Mouse (Mus musculus): ENCODE data around the gene Acoxl. TPM values are rescaled to one million over a fixed set of nuclear protein-coding genes. Genes with fewer than 3 reads are reported as not detected.
A peak's percentile ranks its signal among the peaks of the same experiment; 100 is the strongest.

The Acoxl gene
- not detected in 2 replicates for polyA plus RNA-seq (2015; fragmentation: Nextera tagmentation; extraction: Ambion mirVana)

DNA sequence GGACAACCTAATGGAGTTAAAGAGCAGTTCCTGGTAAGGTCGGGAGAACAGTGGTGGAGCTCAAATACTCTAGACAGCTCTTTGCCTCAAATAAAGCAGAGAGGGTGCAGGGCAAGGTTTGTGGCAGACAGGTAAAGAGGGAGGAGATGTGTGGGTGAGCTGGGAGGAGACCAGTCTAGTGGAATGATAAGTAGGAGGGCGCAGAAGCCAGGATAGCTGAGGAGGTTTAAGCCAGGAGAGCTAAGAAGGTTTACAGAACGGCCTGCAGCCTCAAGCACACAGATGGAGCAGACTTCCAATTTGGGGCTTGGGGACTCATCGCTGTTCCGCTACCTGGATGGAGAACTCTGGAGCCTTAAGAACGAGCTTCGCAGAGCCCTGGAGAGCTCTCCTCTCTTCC, at the start of gene Acoxl:
Acoxl (plus strand) TSS at position 301 of the 400 bp plus-strand sequence.
- H3K27ac ChIP-seq = no peak within 1 kb of the TSS
- whole genome bisulfite sequencing = 66% methylated on average over 7 of the region's 7 CpGs

DNA sequence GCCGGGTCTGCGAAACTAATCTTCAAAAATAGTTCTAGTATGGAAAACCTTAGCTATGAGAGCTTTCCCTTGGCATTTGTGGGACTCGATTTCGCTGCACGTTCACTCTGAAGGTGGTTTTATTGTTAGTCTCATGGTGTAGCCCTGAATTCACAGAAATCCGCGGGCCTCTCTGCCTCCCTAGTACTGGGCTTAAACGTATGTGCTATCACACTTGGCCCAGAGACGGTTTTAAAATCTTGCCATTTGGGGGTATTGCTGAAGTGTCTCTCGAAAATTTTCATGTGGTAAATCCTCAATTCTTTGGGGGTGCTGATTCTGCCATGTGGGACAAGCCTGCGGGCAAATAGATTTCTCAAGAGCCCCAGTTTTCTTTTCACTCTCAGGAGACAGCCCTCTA, 49.5 kb upstream of the Acoxl start:
- peak overlapping the region; percentile 76 for H3K4me3 ChIP-seq
- 3% methylated on average over 11 of the region's 11 CpGs for WGBS
- H3K27me3 ChIP-seq = no peaks in the 10 kb centered on the region
- peak overlapping the region; percentile 54; the same call in 1 of the 2 replicates for H3K27ac ChIP-seq
- peaks cover 32% of the 10 kb centered on the region for H3K4me1 ChIP-seq
- no peaks in the 10 kb centered on the region for H3K36me3 ChIP-seq (ENCODE audit: poor library complexity, severe bottlenecking)
- no peaks in the 10 kb centered on the region for H3K9me3 ChIP-seq (replicated peaks)
- H3K9ac ChIP-seq = peak overlapping the region; percentile 82
- peak overlapping the region; percentile 70 for H3K4me2 ChIP-seq
- no peak for ATAC-seq

More for the DNA sequence above, at the start of gene Acoxl:
- Histone ChIP-seq H3K4me1 (no peaks in the 10 kb centered on the region), H3K4me2 (no peak within 1 kb of the TSS), H3K9ac (no peak within 1 kb of the TSS), H3K9me3 (replicated peaks) (no peaks in the 10 kb centered on the region), H3K27me3 (peaks cover 41% of the 10 kb centered on the region), H3K36me3 (ENCODE audit: poor library complexity, severe bottlenecking) (no peaks in the 10 kb centered on the region), H3K4me3 (no peak within 1 kb of the TSS)
- ATAC-seq = no peak

DNA sequence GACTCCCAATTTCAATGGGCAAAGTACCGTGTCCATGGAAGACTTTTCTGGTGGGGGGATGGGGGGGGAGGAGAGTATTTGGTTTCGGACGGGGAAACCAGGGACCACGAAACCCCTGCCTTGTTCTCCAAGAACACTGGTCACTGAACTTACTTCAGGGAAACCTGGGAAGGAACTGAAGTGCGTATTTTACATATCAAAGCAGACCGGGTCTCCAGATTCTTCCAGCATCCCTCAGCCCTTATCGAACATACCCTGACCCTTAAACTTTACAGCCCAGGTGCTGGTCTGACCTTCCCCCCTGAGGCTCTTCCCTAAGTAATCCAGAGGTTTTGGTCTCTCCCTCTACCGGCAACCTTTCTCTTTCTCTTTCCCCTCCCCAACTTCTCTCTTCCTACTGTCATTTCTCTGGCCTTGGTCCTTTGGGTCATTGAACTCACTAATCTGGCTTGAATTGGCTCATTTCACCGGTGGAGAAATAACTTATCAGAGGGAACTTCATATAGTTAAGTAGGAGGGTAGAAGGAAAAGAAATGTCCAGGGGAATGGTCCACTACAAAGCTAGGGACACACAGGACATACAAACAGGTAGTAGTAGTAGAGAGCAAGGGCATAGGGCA, 48.9 kb upstream of the Acoxl start:
- 16% methylated on average over 9 of the region's 9 CpGs for WGBS
- no peaks in the 10 kb centered on the region for H3K27me3 ChIP-seq
- peaks cover 32% of the 10 kb centered on the region for H3K4me1 ChIP-seq
- peak overlapping the region; percentile 70 for H3K4me2 ChIP-seq
- H3K4me3 ChIP-seq = peak overlapping the region; percentile 76
- no peaks in the 10 kb centered on the region for H3K9me3 ChIP-seq (replicated peaks)
- ATAC-seq = no peak
- H3K36me3 ChIP-seq (ENCODE audit: poor library complexity, severe bottlenecking) = no peaks in the 10 kb centered on the region
- H3K9ac ChIP-seq = peak overlapping the region; percentile 82
- no peak overlapping the region for H3K27ac ChIP-seq

DNA sequence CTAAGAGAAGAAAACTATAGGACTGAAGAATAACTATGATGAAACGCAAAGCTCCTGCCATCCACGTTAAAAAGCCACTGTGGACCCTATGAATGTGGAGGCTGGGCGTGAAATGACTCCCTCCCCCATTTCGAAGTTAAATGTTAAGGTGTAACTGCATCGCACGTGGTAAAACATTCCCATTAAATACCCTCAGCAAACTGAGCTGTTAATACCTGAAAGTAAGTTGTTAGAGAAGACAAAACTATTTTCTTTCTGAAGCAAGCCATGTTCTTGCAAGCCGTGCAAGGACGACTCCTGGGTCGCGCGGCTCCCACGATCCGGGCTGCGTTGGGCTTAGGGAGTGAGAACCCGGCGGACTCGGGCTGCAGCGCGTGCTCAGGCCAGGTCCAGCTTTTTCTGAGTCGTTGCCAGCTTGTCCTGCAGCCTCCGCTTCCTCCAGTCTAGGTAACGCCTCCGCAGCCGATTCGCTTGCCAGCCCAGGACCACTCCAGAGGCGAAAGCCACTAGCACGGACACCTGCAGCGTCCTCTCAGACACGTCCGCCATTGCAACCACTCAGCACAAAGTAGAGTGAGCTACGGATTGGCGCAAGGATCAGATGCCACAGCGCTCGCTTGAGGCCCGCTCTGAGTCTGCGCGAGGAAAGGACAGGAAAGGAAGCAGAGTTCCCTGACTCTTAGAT, 46.6 kb upstream of the Acoxl start, which contains the start of gene Mtln:
Mtln (minus strand) TSS at position 570 of the 685 bp plus-strand sequence.
- ATAC-seq = peak; percentile 95
- peak within 1 kb of the TSS; percentile 70 for H3K4me2 ChIP-seq
- no peaks in the 10 kb centered on the region for H3K9me3 ChIP-seq (replicated peaks)
- 2% methylated on average over 37 of the region's 37 CpGs for WGBS
- peak within 1 kb of the TSS; percentile 85 for H3K27ac ChIP-seq
- peak within 1 kb of the TSS; percentile 82 for H3K9ac ChIP-seq
- no peaks in the 10 kb centered on the region for H3K36me3 ChIP-seq (ENCODE audit: poor library complexity, severe bottlenecking)
- no peaks in the 10 kb centered on the region for H3K27me3 ChIP-seq
- H3K4me1 ChIP-seq = peaks cover 32% of the 10 kb centered on the region
- peak within 1 kb of the TSS; percentile 80 for H3K4me3 ChIP-seq

DNA sequence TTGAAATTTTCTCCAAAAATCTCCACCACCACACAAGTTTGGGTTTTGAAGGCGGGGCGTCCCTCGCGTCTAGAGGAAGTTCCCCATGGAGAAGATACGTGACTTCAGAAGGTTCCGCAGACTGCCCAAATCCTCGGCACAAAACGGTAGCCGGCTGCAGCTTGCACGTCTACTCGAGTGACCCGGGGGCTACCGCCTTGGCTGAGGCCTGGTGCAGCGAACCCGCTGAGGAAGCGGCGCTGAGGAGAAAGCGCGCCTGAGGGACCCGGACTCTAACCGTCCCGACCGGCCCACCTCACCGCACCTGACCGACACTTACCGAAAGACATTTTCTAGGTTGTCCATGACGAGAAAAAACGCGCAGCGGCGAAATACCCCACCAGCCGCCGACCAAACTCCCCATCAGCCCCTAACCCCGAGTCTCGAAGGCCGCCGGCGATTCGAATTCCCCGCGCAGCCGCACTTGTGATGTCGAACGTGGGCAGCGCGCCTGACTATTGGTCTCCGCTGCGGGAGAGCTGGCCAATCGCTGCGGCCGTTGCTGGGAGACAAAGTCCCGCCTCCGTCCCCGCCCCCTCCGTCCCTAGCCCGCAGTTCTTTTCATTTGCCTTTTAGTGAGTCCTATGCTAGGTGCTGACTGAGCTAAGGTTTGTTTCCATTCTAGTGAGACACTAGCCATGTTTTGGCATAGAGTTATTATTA, 7.1 kb upstream of the Acoxl start, which contains the start of gene Bub1:
Bub1 (minus strand) TSS at position 465 of the 702 bp plus-strand sequence.
- H3K9ac ChIP-seq = peak within 1 kb of the TSS; percentile 65
- H3K9me3 ChIP-seq (replicated peaks) = no peaks in the 10 kb centered on the region
- peak within 1 kb of the TSS; percentile 68 for H3K4me3 ChIP-seq
- peaks cover 13% of the 10 kb centered on the region for H3K4me1 ChIP-seq
- WGBS = under 1% methylated on average over 56 of the region's 56 CpGs
- H3K27me3 ChIP-seq = 0 out of 2 replicates have a peak, but pooled peaks cover 4% of the 10 kb centered on the region
- peak; percentile 99 for ATAC-seq
- no peak within 1 kb of the TSS for H3K27ac ChIP-seq
- H3K36me3 ChIP-seq (ENCODE audit: poor library complexity, severe bottlenecking) = peaks cover 5% of the 10 kb centered on the region; the same call in 1 of the 2 replicates
- peak within 1 kb of the TSS; percentile 78 for H3K4me2 ChIP-seq

DNA sequence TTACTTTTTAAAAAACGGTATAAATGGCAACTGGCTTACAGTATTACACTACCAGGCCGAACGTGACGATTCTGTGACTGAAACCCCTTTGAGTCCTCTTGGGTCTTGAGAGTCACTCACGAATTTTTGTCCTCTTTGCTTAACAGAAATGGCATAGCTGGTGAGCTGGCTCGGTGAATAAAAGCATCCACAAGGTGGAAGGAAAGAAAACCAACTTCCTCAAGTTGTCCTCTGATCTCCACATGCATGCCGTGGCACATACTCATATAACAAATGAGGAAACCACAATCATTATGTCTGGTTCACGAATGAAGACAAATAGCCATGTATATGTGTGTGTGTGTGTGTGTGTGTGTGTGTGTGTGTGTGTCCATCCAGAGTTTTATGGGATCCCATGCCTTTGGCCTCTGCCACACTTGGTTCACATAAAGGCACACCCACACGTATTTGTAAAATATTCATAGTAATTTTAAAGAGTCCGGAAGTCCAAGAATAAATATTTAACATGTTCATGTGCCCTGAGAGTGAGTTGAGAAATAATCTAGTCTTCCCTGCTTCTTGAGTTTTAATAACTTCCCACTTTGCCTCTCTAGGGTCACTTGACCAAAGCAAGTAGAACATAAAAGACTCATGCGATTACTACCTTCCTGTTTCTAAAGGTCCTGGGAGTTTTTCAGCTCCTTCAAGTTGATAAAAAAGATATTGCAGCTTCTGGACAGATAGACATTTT, 6.4 kb upstream of the Acoxl start:
- Histone ChIP-seq H3K36me3 (ENCODE audit: poor library complexity, severe bottlenecking) (peaks cover under 1% of the 10 kb centered on the region; the same call in 1 of the 2 replicates), H3K4me3 (peak overlapping the region; percentile 68), H3K4me2 (peak overlapping the region; percentile 78), H3K27me3 (0 out of 2 replicates have a peak, but pooled peaks cover 9% of the 10 kb centered on the region), H3K9ac (peak overlapping the region; percentile 43), H3K4me1 (peaks cover 13% of the 10 kb centered on the region), H3K27ac (no peak overlapping the region), H3K9me3 (replicated peaks) (no peaks in the 10 kb centered on the region)
- 40% methylated on average over 11 of the region's 11 CpGs for WGBS
- ATAC-seq = 0 out of 2 replicates have a peak, but pooled peaks have one; percentile 6

DNA sequence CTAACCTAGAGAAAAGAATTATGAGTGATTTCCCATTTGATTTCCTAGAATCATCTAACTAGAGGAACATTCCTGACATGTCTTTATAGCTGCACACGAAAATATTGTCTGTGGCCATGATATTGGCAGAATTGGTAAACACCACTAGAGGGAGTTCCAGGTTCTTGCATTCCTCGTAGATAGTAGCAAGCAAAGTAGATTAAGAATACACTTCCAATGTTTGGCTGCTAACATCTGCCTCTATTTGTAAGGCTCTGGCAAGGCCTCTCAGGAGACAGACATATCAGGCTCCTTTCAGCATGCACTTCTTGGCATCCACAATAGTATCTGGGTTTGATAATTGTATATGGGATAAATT, 5.9 kb upstream of the Acoxl start:
- Histone ChIP-seq H3K27me3 (0 out of 2 replicates have a peak, but pooled peaks cover 13% of the 10 kb centered on the region), H3K27ac (no peak overlapping the region), H3K9ac (no peak overlapping the region), H3K36me3 (ENCODE audit: poor library complexity, severe bottlenecking) (no peaks in the 10 kb centered on the region), H3K4me3 (no peak overlapping the region), H3K4me2 (no peak overlapping the region), H3K9me3 (replicated peaks) (no peaks in the 10 kb centered on the region), H3K4me1 (peaks cover 13% of the 10 kb centered on the region)
- no peak for ATAC-seq
- WGBS = 18% methylated on average over 2 of the region's 2 CpGs

DNA sequence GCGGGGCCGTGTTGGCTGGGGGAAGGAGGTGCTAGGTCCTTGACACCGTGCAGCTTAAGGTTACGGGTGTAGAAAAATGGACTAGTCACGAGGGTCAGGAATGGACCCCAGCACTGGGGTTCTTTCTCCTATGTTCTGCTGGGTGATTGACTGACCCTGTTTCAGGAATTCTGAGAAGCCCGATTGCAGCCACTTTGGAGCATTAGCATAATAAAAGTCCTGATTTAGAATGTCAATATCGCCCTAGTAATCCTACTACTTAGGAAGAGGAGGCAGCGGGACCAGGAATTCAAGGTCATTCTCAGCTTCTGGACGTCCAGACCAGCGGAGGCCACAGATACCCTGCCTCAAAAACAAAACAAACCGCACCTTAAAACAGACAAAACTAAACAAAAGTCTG, 749 bp downstream of the Acoxl start:
- Histone ChIP-seq H3K27me3 (peaks cover 38% of the 10 kb centered on the region), H3K27ac (no peak overlapping the region), H3K36me3 (ENCODE audit: poor library complexity, severe bottlenecking) (no peaks in the 10 kb centered on the region), H3K4me1 (no peaks in the 10 kb centered on the region), H3K4me3 (no peak overlapping the region), H3K9me3 (replicated peaks) (no peaks in the 10 kb centered on the region), H3K9ac (no peak overlapping the region), H3K4me2 (no peak overlapping the region)
- 12% methylated on average over 11 of the region's 11 CpGs for WGBS
- ATAC-seq = no peak

DNA sequence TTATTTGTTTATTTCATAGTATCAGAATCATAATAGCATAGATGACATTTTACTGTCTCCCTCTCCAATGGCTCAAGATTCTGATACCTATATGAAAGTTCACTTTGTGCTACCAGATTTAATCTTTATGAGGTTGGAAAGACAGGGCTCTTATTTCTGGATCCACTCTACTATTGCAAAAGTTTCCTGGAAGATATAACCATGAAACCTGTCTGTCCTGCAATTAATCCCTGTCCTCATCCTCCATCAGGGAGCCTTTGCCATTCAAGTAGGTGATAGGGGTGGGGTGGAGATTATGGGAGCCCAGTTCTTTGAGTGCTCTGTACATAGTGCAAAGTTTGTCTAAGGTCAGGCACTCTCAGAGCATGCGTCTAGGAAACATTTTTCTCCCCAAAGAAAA, 2.7 kb downstream of the Acoxl start:
- no peaks in the 10 kb centered on the region for H3K4me1 ChIP-seq
- H3K9ac ChIP-seq = no peak overlapping the region
- no peak for ATAC-seq
- no peak overlapping the region for H3K4me3 ChIP-seq
- no peaks in the 10 kb centered on the region for H3K36me3 ChIP-seq (ENCODE audit: poor library complexity, severe bottlenecking)
- no peak overlapping the region for H3K4me2 ChIP-seq
- WGBS = 83% methylated on average over 1 of the region's 1 CpGs
- H3K9me3 ChIP-seq (replicated peaks) = no peaks in the 10 kb centered on the region
- peaks cover 36% of the 10 kb centered on the region for H3K27me3 ChIP-seq
- no peak overlapping the region for H3K27ac ChIP-seq

DNA sequence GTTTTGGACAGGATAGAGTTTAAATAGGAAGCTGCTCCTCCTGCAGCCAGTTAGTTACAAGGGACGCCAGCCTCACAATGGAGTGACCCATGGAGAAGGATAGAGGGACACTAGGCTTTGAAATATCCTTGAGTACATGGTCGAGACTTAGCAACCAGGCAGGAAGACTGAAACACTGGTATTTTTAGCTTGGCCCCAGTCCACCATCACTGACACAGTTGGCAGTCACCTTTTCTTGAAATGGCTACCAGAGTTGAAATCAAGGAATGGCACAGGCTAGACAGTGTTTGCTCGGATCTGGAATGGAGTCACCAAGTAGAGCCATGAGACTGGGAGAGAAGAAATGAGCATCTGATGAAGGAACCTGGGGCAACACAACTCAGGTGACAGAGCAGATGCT, 3.7 kb downstream of the Acoxl start:
- Histone ChIP-seq H3K4me1 (no peaks in the 10 kb centered on the region), H3K27ac (no peak overlapping the region), H3K9me3 (replicated peaks) (no peaks in the 10 kb centered on the region), H3K36me3 (ENCODE audit: poor library complexity, severe bottlenecking) (no peaks in the 10 kb centered on the region), H3K4me3 (no peak overlapping the region), H3K4me2 (no peak overlapping the region), H3K9ac (no peak overlapping the region), H3K27me3 (peaks cover 30% of the 10 kb centered on the region)
- no peak for ATAC-seq
- WGBS = 81% methylated on average over 3 of the region's 3 CpGs

DNA sequence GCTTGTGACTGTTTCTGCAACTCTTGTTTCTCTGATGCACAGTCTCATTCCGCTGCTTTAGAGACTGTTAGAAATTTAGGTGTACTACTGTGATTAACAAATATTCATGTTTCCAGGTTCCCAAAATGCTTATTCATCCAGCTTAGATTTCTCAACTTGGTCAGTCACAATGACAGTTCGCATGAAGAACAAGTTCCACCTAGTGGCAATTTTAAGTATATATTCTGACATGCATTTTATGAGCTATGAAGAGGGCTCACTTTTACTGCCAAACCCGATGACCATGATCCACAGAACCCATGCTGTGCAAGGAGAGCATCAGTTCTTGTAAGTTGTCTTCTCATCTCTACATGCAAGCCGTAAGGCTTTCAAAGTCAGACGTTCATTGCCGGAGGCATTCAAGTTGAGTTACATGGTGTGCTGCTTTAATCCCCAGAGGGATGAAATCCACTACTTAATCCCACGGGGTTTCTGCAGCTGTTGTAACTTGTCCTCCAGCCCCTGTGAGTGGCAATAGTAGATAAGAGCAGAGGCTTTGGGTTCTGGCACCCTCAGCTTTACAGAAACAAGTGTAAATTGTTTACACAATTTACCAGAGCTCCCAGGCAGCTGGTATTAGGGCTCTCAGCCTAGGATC, 6.8 kb downstream of the Acoxl start:
- Histone ChIP-seq H3K4me3 (no peak overlapping the region), H3K27me3 (0 out of 2 replicates have a peak, but pooled peaks cover 5% of the 10 kb centered on the region), H3K4me1 (no peaks in the 10 kb centered on the region), H3K9ac (no peak overlapping the region), H3K9me3 (replicated peaks) (no peaks in the 10 kb centered on the region), H3K27ac (no peak overlapping the region), H3K36me3 (ENCODE audit: poor library complexity, severe bottlenecking) (no peaks in the 10 kb centered on the region), H3K4me2 (no peak overlapping the region)
- 62% methylated on average over 7 of the region's 7 CpGs for WGBS
- no peak for ATAC-seq
